ENCODE assay signal across 8 mouse cellular contexts in genomic region chr2:167190076-167190399, GRCm38 (mm10). TPM values are rescaled to one million over a fixed set of nuclear protein-coding genes. Genes with fewer than 3 reads are reported as not detected.
A peak's percentile ranks its signal among the peaks of the same experiment; 100 is the strongest.
DNase-seq lines count a peak whose midpoint lies in the region; ATAC-seq and TF ChIP-seq lines count a peak whose summit lies in the region.

Gene Kcnb1 (minus strand): TSS chr2:167190155.

- H3K4me2 ChIP-seq in liver, postnatal 0 days (ENCODE audit: low read depth, low read length) = peak within 1 kb of the TSS; percentile 71

- no peak for TF ChIP-seq EP300 in liver, postnatal 0 days (IDR thresholded peaks at IDR 0.05; ENCODE audit: low read depth)

- peak; percentile 64 to 78 for DNase-seq in cerebellum, adult 18-20 months
- DNase-seq in forelimb bud, embryonic 11.5 days (ENCODE audit: low read depth, low spot score) = peak; percentile 49
- peak; percentile 86 to 90 for DNase-seq in heart, postnatal 14 days
- peak; percentile 71 to 87 for DNase-seq in layer of hippocampus, adult 18-20 months (ENCODE audit: low spot score in 2 of 2)
- peak; percentile 54 for DNase-seq in liver, postnatal 0 days
- peak; percentile 30 for DNase-seq in ovary, adult 18-20 months (ENCODE audit: low spot score)
- peak; percentile 39 for DNase-seq in thymus, adult 2 months

- H3K4me3 ChIP-seq in E14TG2a.4 (replicated peaks; ENCODE audit: low read length) = peak within 1 kb of the TSS; percentile 80
- peak within 1 kb of the TSS; percentile 54 for H3K4me3 ChIP-seq in liver, postnatal 0 days (ENCODE audit: low read depth, low read length)
- no peak within 1 kb of the TSS for H3K4me3 ChIP-seq in thymus, adult 2 months (ENCODE audit: control insufficient read depth, insufficient read depth, low read length)

- peaks cover 33% of the 10 kb centered on the region for H3K4me1 ChIP-seq in E14TG2a.4 (replicated peaks; ENCODE audit: low read depth, low read length)
- H3K4me1 ChIP-seq in liver, postnatal 0 days (ENCODE audit: insufficient read depth) = peaks cover 14% of the 10 kb centered on the region
- H3K4me1 ChIP-seq in thymus, adult 2 months (replicated peaks; ENCODE audit: control insufficient read depth, insufficient read depth, low read length) = peaks cover 13% of the 10 kb centered on the region; the same call in 1 of the 2 replicates

- no peak for TF ChIP-seq CTCF in E14TG2a.4 (conservative IDR thresholded peaks at IDR 0.05; ENCODE audit: low read length)
- TF ChIP-seq CTCF in liver, postnatal 0 days (IDR thresholded peaks at IDR 0.05; ENCODE audit: low read depth) = peak; percentile 53
- peak; percentile 61; the same call in 1 of the 2 replicates for TF ChIP-seq CTCF in thymus, adult 2 months (IDR thresholded peaks at IDR 0.05; ENCODE audit: borderline replicate concordance, control insufficient read depth, extremely low read depth, insufficient read depth, low read length, poor library complexity)

- no peaks in the 10 kb centered on the region for H3K9me3 ChIP-seq in E14TG2a.4 (ENCODE audit: low read length)
- no peaks in the 10 kb centered on the region for H3K9me3 ChIP-seq in liver, postnatal 0 days (ENCODE audit: low read length)

- no peak within 1 kb of the TSS for H3K9ac ChIP-seq in liver, postnatal 0 days (replicated peaks)

- intact Hi-C loops in heart, postnatal 14 days (cut with DNase I) = no loop called here

- ATAC-seq in liver, postnatal 0 days = peak; percentile 44

- H3K27me3 ChIP-seq in E14TG2a.4 (ENCODE audit: insufficient read depth, low read length) = peaks cover 72% of the 10 kb centered on the region
- peaks cover 45% of the 10 kb centered on the region for H3K27me3 ChIP-seq in liver, postnatal 0 days (ENCODE audit: insufficient read depth, low read length)
- H3K27me3 ChIP-seq in thymus, adult 2 months (ENCODE audit: control insufficient read depth, insufficient read depth, low read length) = peaks cover 16% of the 10 kb centered on the region

- TF ChIP-seq POLR2A in thymus, adult 2 months (IDR thresholded peaks at IDR 0.05; ENCODE audit: control insufficient read depth, extremely low read depth, insufficient read depth, low read length, poor library complexity) = no peak

- WGBS in liver, postnatal 0 days (ENCODE audit: insufficient replicate concordance) = under 1% methylated on average over 39 of the region's 41 CpGs
- WGBS in thymus, adult 2 months = under 1% methylated on average over 41 of the region's 41 CpGs

- 0 out of 2 replicates have a peak, but pooled peaks cover 2% of the 10 kb centered on the region for H3K36me3 ChIP-seq in E14TG2a.4 (ENCODE audit: insufficient read depth, low read length)
- no peaks in the 10 kb centered on the region for H3K36me3 ChIP-seq in liver, postnatal 0 days (replicated peaks; ENCODE audit: insufficient read depth, low read length)
- H3K36me3 ChIP-seq in thymus, adult 2 months (ENCODE audit: control insufficient read depth, insufficient read depth, low read length) = no peaks in the 10 kb centered on the region

- no peak within 1 kb of the TSS for H3K27ac ChIP-seq in liver, postnatal 0 days (ENCODE audit: low read depth)
- H3K27ac ChIP-seq in thymus, adult 2 months (ENCODE audit: control insufficient read depth, insufficient read depth, low read length) = no peak within 1 kb of the TSS

RNA-seq across cellular contexts. Expression of gene Kcnb1, which starts in this region (rescaled TPM):
- total RNA-seq in heart, postnatal 14 days (2021) = 10 to 100 TPM; 57.9 to 60.3 TPM
- 100 to 1,000 TPM; 112 to 119 TPM for total RNA-seq in layer of hippocampus, adult 18-20 months (2021)
- polyA plus RNA-seq in liver, postnatal 0 days (2015; fragmentation: Nextera tagmentation; extraction: Ambion mirVana) = 0.11 and 0.21 TPM in 2 replicates
- 1.7 and 2.1 TPM in 2 replicates for polyA plus RNA-seq in thymus, adult 2 months (2012; rRNA removed)

Comparison
In these comparisons a context has a peak if more than half of its experiments do, and no peak if none do; other contexts are left out.
1. Peak in DNase-seq, ATAC-seq, H3K4me3 ChIP-seq and H3K4me2 ChIP-seq in liver, postnatal 0 days; RNA of the gene not detected or under 1 TPM.
2. DNase-seq: peak in every context shown above with its lines; median percentile 88 in heart, postnatal 14 days; 79 in layer of hippocampus, adult 18-20 months; 71 in cerebellum, adult 18-20 months; 54 in liver, postnatal 0 days; 49 in forelimb bud, embryonic 11.5 days; 39 in thymus, adult 2 months; 30 in ovary, adult 18-20 months.